Mouse (Mus musculus) olfactory bulb, adult 2 months (tissue): Measurements from ENCODE around the gene Galnt13. TPM values are rescaled to one million over a fixed set of nuclear protein-coding genes. Genes with fewer than 3 reads are reported as not detected.

Experiments used
- H3K27ac ChIP-seq: fragments of 200-500 bp; 2 replicates; pipeline ENCODE4 v1.5.1; 2012; ENCODE audit warnings: low read depth, low read length; ENCODE audit not compliant: insufficient read depth
- H3K4me1 ChIP-seq: fragments of 200-500 bp; 2 replicates; pipeline ENCODE4 v1.6.1; 2012; ENCODE audit warnings: low read length; ENCODE audit not compliant: control insufficient read depth, insufficient read depth
- H3K4me3 ChIP-seq: fragments of 200-500 bp; 2 replicates; pipeline ENCODE4 v1.5.1; 2012; ENCODE audit warnings: mild to moderate bottlenecking, low read depth, low read length, moderate library complexity; ENCODE audit not compliant: insufficient read depth
- CTCF ChIP-seq: fragments of 200-500 bp; IDR thresholded peaks from 2 replicates; pipeline ENCODE4 v1.5.1; 2012; ENCODE audit warnings: low read depth, mild to moderate bottlenecking, low read length, moderate library complexity; ENCODE audit not compliant: insufficient read depth
- POLR2A ChIP-seq: fragments of 200-500 bp; IDR thresholded peaks from 2 replicates; pipeline ENCODE4 v1.6.1; 2012; ENCODE audit warnings: mild to moderate bottlenecking, low read depth, low read length, moderate library complexity; ENCODE audit not compliant: insufficient read depth
- WGBS: fragments of 180-500 bp; shearing (Covaris S2); methylation state at CpG from one replicate; pipeline ENCODE4 v1.1.7; 2018; 5-methylcytosine and 5-hydroxymethylcytosine counted together
- polyA plus RNA-seq: library from polyadenylated mRNA; stranded (reverse); fragments of >200 nt; gene quantifications from 2 replicates; pipeline ENCODE4 v1.2.4, GENCODE M21; 2012; ENCODE audit warnings: low replicate concordance; ENCODE audit not compliant: missing spikeins, insufficient read depth, insufficient read length

Galnt13 gene
- polyA plus RNA-seq, 1 experiment = not detected

DNA sequence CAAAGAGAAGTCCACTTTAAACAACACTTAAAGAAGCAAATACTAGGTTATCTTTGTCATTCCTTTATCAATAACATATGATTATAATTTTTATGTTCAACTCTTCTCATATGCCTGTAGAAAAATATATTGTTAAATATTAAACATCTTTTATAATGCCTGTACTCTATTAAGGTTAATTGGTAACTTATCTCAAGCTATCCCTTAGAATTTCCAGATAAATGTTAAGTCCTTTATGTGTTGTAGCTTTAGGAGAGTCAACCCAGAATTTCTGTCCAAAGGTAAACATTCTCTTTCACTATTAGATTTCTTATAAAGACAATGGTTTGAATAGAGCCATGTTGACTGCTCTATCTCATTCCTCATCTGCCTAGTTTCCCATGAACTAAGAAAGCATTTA is 717.0 kb downstream of the Galnt13 start:
- Histone ChIP-seq H3K4me1 (no peaks in the 10 kb centered on the region), H3K27ac (no peak overlapping the region), H3K4me3 (no peak overlapping the region)
- TF ChIP-seq POLR2A (no peak), CTCF (no peak)

DNA sequence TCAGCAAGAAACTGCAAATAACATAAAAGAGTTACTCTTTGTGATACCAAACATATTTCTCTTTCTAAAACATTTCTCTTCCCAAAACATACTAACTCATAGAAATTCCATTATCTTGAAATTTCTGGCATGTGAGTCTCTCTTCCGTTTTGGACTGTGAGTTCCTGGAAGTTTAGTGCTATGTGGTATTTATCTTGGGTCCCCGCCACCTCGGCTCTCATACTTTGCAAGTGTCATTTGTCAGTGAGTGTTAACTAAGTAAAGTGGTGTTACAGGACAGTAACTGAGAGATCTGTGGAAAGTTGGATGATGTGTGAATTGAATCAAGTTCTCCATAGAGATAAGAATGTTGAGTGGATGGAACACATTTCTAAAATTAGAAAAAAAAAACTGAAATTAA is 728.7 kb downstream of the Galnt13 start:
- H3K27ac ChIP-seq = no peak overlapping the region
- WGBS = 83% methylated on average over 3 of the region's 3 CpGs
- no peak overlapping the region for H3K4me3 ChIP-seq
- TF ChIP-seq POLR2A (no peak), CTCF (no peak)
- H3K4me1 ChIP-seq = no peaks in the 10 kb centered on the region
